Mouse (Mus musculus) hindbrain, embryonic 15.5 days (tissue): ENCODE results near the gene Pank2. TPM values are rescaled to one million over a fixed set of nuclear protein-coding genes. Genes with fewer than 3 reads are reported as not detected.
A peak's percentile ranks its signal among the peaks of the same experiment; 100 is the strongest.

ENCODE experiments used
- ATAC-seq: fragments of 200-750 bp; cut with Nextera tagmentation; 2 replicates; pipeline ENCODE4 v1.8.0; 2017; ENCODE audit warnings: low read depth, moderate number of reproducible peaks, moderate TSS enrichment; ENCODE audit not compliant: low FRiP score
- H3K27ac ChIP-seq: fragments of 300-500 bp; sonication (generic); replicated peaks from 2 replicates; pipeline ENCODE4 v1.5.1; 2015; ENCODE audit warnings: mild to moderate bottlenecking, inconsistent platforms
- H3K27me3 ChIP-seq: fragments of 300-500 bp; sonication (generic); 2 replicates; pipeline ENCODE4 v1.6.1; 2015; ENCODE audit warnings: control low read depth, inconsistent platforms
- H3K36me3 ChIP-seq: fragments of 300-500 bp; sonication (generic); 2 replicates; pipeline ENCODE4 v1.6.1; 2015; ENCODE audit warnings: control low read depth, inconsistent platforms
- H3K4me1 ChIP-seq: fragments of 300-500 bp; sonication (generic); replicated peaks from 2 replicates; pipeline ENCODE4 v1.6.1; 2015; ENCODE audit warnings: control low read depth, inconsistent platforms
- H3K4me2 ChIP-seq: fragments of 300-500 bp; sonication (generic); 2 replicates; pipeline ENCODE4 v1.6.1; 2015; ENCODE audit warnings: moderate library complexity, mild to moderate bottlenecking, inconsistent platforms
- H3K4me3 ChIP-seq: fragments of 300-500 bp; sonication (generic); 2 replicates; pipeline ENCODE4 v1.5.1; 2015; ENCODE audit warnings: mild to moderate bottlenecking, inconsistent platforms
- H3K9ac ChIP-seq: fragments of 300-500 bp; sonication (generic); 2 replicates; pipeline ENCODE4 v1.6.1; 2015; ENCODE audit warnings: inconsistent platforms
- H3K9me3 ChIP-seq: fragments of 300-500 bp; sonication (generic); 2 replicates; pipeline ENCODE4 v1.6.1; 2016; ENCODE audit warnings: control low read depth, inconsistent platforms
- WGBS: fragments of 180-500 bp; shearing (Covaris S2); methylation state at CpG from one replicate; pipeline ENCODE4 v1.1.7; 2015; 5-methylcytosine and 5-hydroxymethylcytosine counted together
- microRNA-seq: library from miRNA; unstranded; fragments of <30 nt; microRNA quantifications from one replicate; pipeline ENCODE4, GENCODE M21; 2016
- polyA plus RNA-seq: library from polyadenylated mRNA; unstranded; fragments of >200 nt; fragmentation: Nextera tagmentation; extraction: Ambion mirVana; gene quantifications from 2 replicates; pipeline ENCODE4 v1.2.1, GENCODE M21; 2015

Gene Pank2
- polyA plus RNA-seq, 1 experiment from 2014 or later, result 25.2 TPM

- Histone ChIP-seq H3K4me1 (peaks cover 15% of the 10 kb centered on the region; the same call in 1 of the 2 replicates), H3K9me3 (no peaks in the 10 kb centered on the region), H3K27ac (no peak overlapping the region), H3K4me3 (no peak overlapping the region), H3K27me3 (no peaks in the 10 kb centered on the region), H3K9ac (no peak overlapping the region), H3K36me3 (no peaks in the 10 kb centered on the region), H3K4me2 (no peak overlapping the region)
- no peak for ATAC-seq
- WGBS, result 68% methylated on average over 3 of the region's 3 CpGs
These were observed 82.2 kb downstream of the Pank2 start for GRCm38 (mm10) chr2:131344449-131344848.

GRCm38 (mm10) chr2:131345556-131345955 is 83.3 kb downstream of the Pank2 start:
- no peak for ATAC-seq

More at GRCm38 (mm10) chr2:131345556-131345955, 83.3 kb downstream of the Pank2 start:
- H3K4me2 ChIP-seq, result no peak overlapping the region
- H3K9ac ChIP-seq, result no peak overlapping the region
- WGBS, result 49% methylated on average over 3 of the region's 3 CpGs
- no peak overlapping the region for H3K4me3 ChIP-seq
- H3K36me3 ChIP-seq, result no peaks in the 10 kb centered on the region
- H3K9me3 ChIP-seq, result no peaks in the 10 kb centered on the region
- H3K27ac ChIP-seq, result no peak overlapping the region
- H3K4me1 ChIP-seq, result peaks cover 26% of the 10 kb centered on the region
- no peaks in the 10 kb centered on the region for H3K27me3 ChIP-seq

Small RNA genes within 50 kb of the gene (microRNA-seq; reads per million reads assigned to microRNA genes)
- 70.2 reads per million, percentile 47 among the genes with 10 or more reads in this experiment for gene Mir103-2

Other genes starting within 250 kb of the Pank2 start
- gene Gfra4, start 219.4 kb upstream of the Pank2 start, polyA plus RNA-seq, result 45.0 and 52.9 TPM in 2 replicates
- 1.0 and 2.3 TPM in 2 replicates for gene Adam33, start 198.7 kb upstream of the Pank2 start, polyA plus RNA-seq
- 0.22 and 0.63 TPM in 2 replicates for gene Siglec1, start 175.7 kb upstream of the Pank2 start, polyA plus RNA-seq
- gene Hspa12b, start 135.2 kb upstream of the Pank2 start, polyA plus RNA-seq, result 4.7 and 4.8 TPM in 2 replicates
- not detected in 2 replicates for gene Gm11037, start 129.0 kb upstream of the Pank2 start, polyA plus RNA-seq
- gene 1700037H04Rik, start 102.4 kb upstream of the Pank2 start, polyA plus RNA-seq, result 86.4 and 90.9 TPM in 2 replicates
- 15.2 and 15.5 TPM in 2 replicates for gene Cenpb, start 82.4 kb upstream of the Pank2 start, polyA plus RNA-seq
- 29.2 and 30.8 TPM in 2 replicates for gene Cdc25b, start 75.5 kb upstream of the Pank2 start, polyA plus RNA-seq
- gene Spef1, start 75.2 kb upstream of the Pank2 start, polyA plus RNA-seq, result 10.3 and 10.9 TPM in 2 replicates
- gene Ap5s1, start 55.4 kb upstream of the Pank2 start, polyA plus RNA-seq, result 33.5 and 33.9 TPM in 2 replicates
- gene Mavs, start 28.4 kb upstream of the Pank2 start, polyA plus RNA-seq, result 7.9 and 8.0 TPM in 2 replicates
- 15.9 and 18.2 TPM in 2 replicates for gene Rnf24, start 90.4 kb downstream of the Pank2 start, polyA plus RNA-seq
- gene Smox, start 229.0 kb downstream of the Pank2 start, polyA plus RNA-seq, result 52.3 and 53.4 TPM in 2 replicates